Comparison of ENCODE assay signal across 17 mouse cellular contexts in genomic region chr13:44906141-44906540, GRCm38 (mm10).
A peak's percentile ranks its signal among the peaks of the same experiment; 100 is the strongest.
DNase-seq lines count a peak whose midpoint lies in the region; TF ChIP-seq lines count a peak whose summit lies in the region.
"Had no signal": no experiment of that assay in that cellular context is flagged by ENCODE, and none has a peak within 500 bp of the region (broad histone marks: within the 10 kb centered on the region; RNA-seq: fewer than 3 reads in every experiment).

No protein-coding gene starts in this region.

- 11% methylated on average over 11 of the region's 11 CpGs for WGBS in cerebellum, adult 2 months

- H3K27ac ChIP-seq in cerebellum, adult 2 months (ENCODE audit: insufficient read depth, low read length): peak overlapping the region; percentile 72; the same call in 1 of the 2 replicates
- H3K27ac ChIP-seq: forebrain, embryonic 10.5 days; hindbrain, postnatal 0 days; midbrain, embryonic 10.5 days; neural tube, embryonic 12.5 days had no signal

- no peaks in the 10 kb centered on the region for H3K27me3 ChIP-seq in cerebellum, adult 2 months (ENCODE audit: control insufficient read depth, insufficient read depth, low read length)
- H3K27me3 ChIP-seq: neural tube, embryonic 12.5 days; Patski had no signal

- intact Hi-C loops in left cerebral cortex, postnatal 4 days (cut with DNase I): no loop called here

- H3K4me3 ChIP-seq in cerebellum, adult 2 months (replicated peaks; ENCODE audit: insufficient read depth, low read depth, low read length): no peak overlapping the region
- H3K4me3 ChIP-seq: forebrain, embryonic 10.5 days; midbrain, embryonic 10.5 days; neural tube, embryonic 12.5 days had no signal

- TF ChIP-seq CTCF in cerebellum, adult 2 months (IDR thresholded peaks at IDR 0.05; ENCODE audit: borderline replicate concordance, insufficient read depth, low read depth, low read length): no peak

- H3K4me1 ChIP-seq in cerebellum, adult 2 months (ENCODE audit: control insufficient read depth, insufficient read depth, low read length): peaks cover 55% of the 10 kb centered on the region
- H3K4me1 ChIP-seq: midbrain, embryonic 10.5 days had no signal

- DNase-seq in brain, adult 2 months (ENCODE audit: low read depth, low spot score): peak; percentile 83
- peak; percentile 83 to 90 for DNase-seq in cerebellum, adult 2 months
- DNase-seq in kidney, adult 8-10 months: peak; percentile 65 to 81
- peak; percentile 69 to 80 for DNase-seq in kidney, postnatal 36 days
- DNase-seq in left cerebral cortex, postnatal 4 days: no peak
- no peak for DNase-seq in adrenal gland, postnatal 4 days (ENCODE audit: low spot score in 2 of 2)
- no peak for DNase-seq in heart, adult 18-20 months
- DNase-seq: adrenal gland, postnatal 25 days; heart, postnatal 4 days; liver; lung, adult 18-20 months; right cerebral cortex, postnatal 25 days had no signal

- TF ChIP-seq POLR2A in cerebellum, adult 2 months (IDR thresholded peaks at IDR 0.05; ENCODE audit: borderline replicate concordance, insufficient read depth, low read length): no peak

Comparison
In these comparisons a context has a peak if more than half of its experiments do, and no peak if none do; other contexts are left out.
1. DNase-seq: peak in brain, adult 2 months (single experiment), cerebellum, adult 2 months (2 of 2), kidney, adult 8-10 months (2 of 2) and kidney, postnatal 36 days (2 of 2); none in left cerebral cortex, postnatal 4 days (single experiment), adrenal gland, postnatal 4 days (0 of 2) and heart, adult 18-20 months (0 of 2).